9 mouse cellular contexts compared by ENCODE assay signal in genomic region chr15:36873058-36873883, GRCm38 (mm10).
A peak's percentile ranks its signal among the peaks of the same experiment; 100 is the strongest.
DNase-seq lines count a peak whose midpoint lies in the region; ATAC-seq lines count a peak whose summit lies in the region.
"Had no signal": no experiment of that assay in that cellular context is flagged by ENCODE, and none has a peak within 500 bp of the region (broad histone marks: within the 10 kb centered on the region; RNA-seq: fewer than 3 reads in every experiment).

No protein-coding gene starts in this region.

- WGBS in hindbrain, embryonic 16.5 days: 9% methylated on average over 10 of the region's 10 CpGs
- WGBS in liver, embryonic 11.5 days: 59% methylated on average over 10 of the region's 10 CpGs
- WGBS in neural tube, embryonic 11.5 days: 23% methylated on average over 10 of the region's 10 CpGs

- DNase-seq in adrenal gland, adult (ENCODE audit: inconsistent age in 2 of 2, low spot score in 1 of 2): peak; percentile 87 to 95
- peak; percentile 69 to 76 for DNase-seq in cerebellum, postnatal 10 days
- DNase-seq in gastrocnemius, postnatal 10 days: peak; percentile 35
- DNase-seq in liver, embryonic 11.5 days (ENCODE audit: low spot score): no peak
- DNase-seq in neural tube, embryonic 11.5 days (ENCODE audit: low spot score): peak; percentile 59

- H3K4me3 ChIP-seq in hindbrain, embryonic 16.5 days (ENCODE audit: low read length): no peak overlapping the region
- H3K4me3 ChIP-seq in liver, embryonic 11.5 days (ENCODE audit: low read depth, low read length): no peak overlapping the region
- H3K4me3 ChIP-seq in neural tube, embryonic 11.5 days (ENCODE audit: low read depth, low read length): no peak overlapping the region
- H3K4me3 ChIP-seq: megakaryocyte, embryonic 14.5 days had no signal

- H3K9ac ChIP-seq in hindbrain, embryonic 16.5 days (ENCODE audit: low read depth, low read length): peak overlapping the region; percentile 39; the same call in 1 of the 2 replicates
- no peak overlapping the region for H3K9ac ChIP-seq in liver, embryonic 11.5 days (ENCODE audit: low read depth, low read length)
- H3K9ac ChIP-seq in neural tube, embryonic 11.5 days (ENCODE audit: low read length): no peak overlapping the region

- peak overlapping the region; percentile 49 for H3K27ac ChIP-seq in hindbrain, embryonic 16.5 days (ENCODE audit: low read depth, low read length)
- no peak overlapping the region for H3K27ac ChIP-seq in liver, embryonic 11.5 days (ENCODE audit: low read depth, low read length)
- peak overlapping the region; percentile 44 for H3K27ac ChIP-seq in neural tube, embryonic 11.5 days (ENCODE audit: low read depth, low read length)

- no peaks in the 10 kb centered on the region for H3K9me3 ChIP-seq in hindbrain, embryonic 16.5 days (ENCODE audit: control insufficient read depth, low read length)
- H3K9me3 ChIP-seq in liver, embryonic 11.5 days (ENCODE audit: control insufficient read depth, low read length): no peaks in the 10 kb centered on the region
- H3K9me3 ChIP-seq in neural tube, embryonic 11.5 days (ENCODE audit: control insufficient read depth, low read length): no peaks in the 10 kb centered on the region
- H3K9me3 ChIP-seq: megakaryocyte, embryonic 14.5 days had no signal

- peaks cover 14% of the 10 kb centered on the region for H3K4me1 ChIP-seq in hindbrain, embryonic 16.5 days (ENCODE audit: control insufficient read depth, insufficient read depth, low read depth, low read length)
- H3K4me1 ChIP-seq in liver, embryonic 11.5 days (replicated peaks; ENCODE audit: control insufficient read depth, insufficient read depth, low read length): peaks cover 23% of the 10 kb centered on the region
- peaks cover 16% of the 10 kb centered on the region for H3K4me1 ChIP-seq in neural tube, embryonic 11.5 days (ENCODE audit: control insufficient read depth, insufficient read depth, low read length)

- peak; percentile 79 for ATAC-seq in hindbrain, embryonic 16.5 days
- ATAC-seq in liver, embryonic 11.5 days (replicated peaks; ENCODE audit: low FRiP score): no peak
- ATAC-seq in neural tube, embryonic 11.5 days (ENCODE audit: insufficient read depth, low FRiP score, low TSS enrichment): peak; percentile 50
- no peak for ATAC-seq in activated CD4-positive, CD25-positive, alpha-beta regulatory T cell, adult 4 months
- no peak for ATAC-seq in granulocyte monocyte progenitor cell, adult 5-6 weeks (replicated peaks; ENCODE audit: poor library complexity, severe bottlenecking)

- H3K4me2 ChIP-seq in hindbrain, embryonic 16.5 days (ENCODE audit: low read length): peak overlapping the region; percentile 25
- H3K4me2 ChIP-seq in liver, embryonic 11.5 days: 0 out of 2 replicates have a peak overlapping the region, but pooled peaks have one; percentile 8
- 0 out of 2 replicates have a peak overlapping the region, but pooled peaks have one; percentile 5 for H3K4me2 ChIP-seq in neural tube, embryonic 11.5 days (ENCODE audit: low read depth)

- H3K36me3 ChIP-seq in hindbrain, embryonic 16.5 days (ENCODE audit: control insufficient read depth, insufficient read depth, low read length): no peaks in the 10 kb centered on the region
- H3K36me3 ChIP-seq in liver, embryonic 11.5 days (ENCODE audit: control insufficient read depth, insufficient read depth, low read length): no peaks in the 10 kb centered on the region
- no peaks in the 10 kb centered on the region for H3K36me3 ChIP-seq in neural tube, embryonic 11.5 days (ENCODE audit: control insufficient read depth, insufficient read depth, low read length)

- H3K27me3 ChIP-seq in hindbrain, embryonic 16.5 days (replicated peaks; ENCODE audit: control insufficient read depth, insufficient read depth, low read length): no peaks in the 10 kb centered on the region
- no peaks in the 10 kb centered on the region for H3K27me3 ChIP-seq in liver, embryonic 11.5 days (replicated peaks; ENCODE audit: control insufficient read depth, insufficient read depth, low read length)
- no peaks in the 10 kb centered on the region for H3K27me3 ChIP-seq in neural tube, embryonic 11.5 days (ENCODE audit: control insufficient read depth, insufficient read depth, low read length)
- H3K27me3 ChIP-seq: megakaryocyte, embryonic 14.5 days had no signal

Comparison
In these comparisons a context has a peak if more than half of its experiments do, and no peak if none do; other contexts are left out.
1. ATAC-seq: peak in hindbrain, embryonic 16.5 days (single experiment) and neural tube, embryonic 11.5 days (single experiment); none in liver, embryonic 11.5 days (single experiment), activated CD4-positive, CD25-positive, alpha-beta regulatory T cell, adult 4 months (single experiment) and granulocyte monocyte progenitor cell, adult 5-6 weeks (single experiment).
2. Peak in every context shown above with its lines, with median percentiles within 50 percentile points of each other: H3K4me2 ChIP-seq.